Comparison of ENCODE assay signal across 17 mouse cellular contexts in the genomic region with DNA sequence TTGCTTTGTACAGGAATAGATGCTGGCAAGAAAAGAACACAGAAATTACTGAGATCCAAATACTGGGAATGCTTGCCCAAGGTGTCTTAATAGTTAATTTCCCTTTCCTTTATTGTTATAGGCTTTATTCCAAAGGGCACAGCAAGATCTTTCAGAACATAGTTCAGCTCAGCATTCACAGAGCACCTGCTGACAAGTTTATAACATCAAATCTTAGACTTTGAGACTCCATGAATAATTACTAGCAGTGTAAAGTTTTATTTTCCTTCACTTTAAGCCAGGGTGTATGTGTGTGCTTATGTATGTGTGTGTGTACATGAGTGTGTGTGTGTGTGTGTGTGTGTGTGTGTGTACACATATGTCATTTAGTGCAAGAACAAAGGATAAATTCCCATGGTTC.
"Had no signal": no experiment of that assay in that cellular context is flagged by ENCODE, and none has a peak within 500 bp of the region (broad histone marks: within the 10 kb centered on the region; RNA-seq: fewer than 3 reads in every experiment).

No protein-coding gene starts in this region.

- H3K36me3 ChIP-seq: liver, embryonic 15.5 days; midbrain, embryonic 12.5 days had no signal

- H3K4me1 ChIP-seq: liver, embryonic 15.5 days; megakaryocyte, embryonic 14.5 days; midbrain, embryonic 12.5 days had no signal

- H3K9ac ChIP-seq: liver, embryonic 15.5 days; midbrain, embryonic 12.5 days had no signal

- H3K27ac ChIP-seq: kidney, postnatal 0 days; layer of hippocampus, adult 2 months; liver, embryonic 15.5 days; macrophage; midbrain, embryonic 12.5 days had no signal

- H3K9me3 ChIP-seq: liver, embryonic 15.5 days; midbrain, embryonic 12.5 days had no signal

- ATAC-seq: inflammation-experienced regulatory T-cells, adult 6 months; lung, postnatal 0 days; midbrain, embryonic 16.5 days had no signal

- H3K4me3 ChIP-seq: layer of hippocampus, adult 2 months; liver, embryonic 15.5 days; megakaryocyte, embryonic 14.5 days; midbrain, embryonic 12.5 days had no signal

- H3K4me2 ChIP-seq: liver, embryonic 11.5 days; liver, embryonic 15.5 days; midbrain, embryonic 12.5 days had no signal

- DNase-seq: kidney, adult 2 months; kidney, postnatal 36 days; lung, adult 2 months; right cerebral cortex, adult 18-20 months; right cerebral cortex, postnatal 25 days; thymus, adult 18-20 months; thymus, postnatal 14 days had no signal

- H3K27me3 ChIP-seq: liver, embryonic 15.5 days; megakaryocyte, embryonic 14.5 days; midbrain, embryonic 12.5 days had no signal
